Mouse (Mus musculus) ovary, adult 18-20 months (tissue): Measurements from ENCODE around the gene Prkag2.

Experiments
- DNase-seq: peaks from one replicate; pipeline ENCODE4 v3.0.0; 2022; ENCODE audit warnings: low spot score, mixed read lengths

Prkag2 gene

DNA sequence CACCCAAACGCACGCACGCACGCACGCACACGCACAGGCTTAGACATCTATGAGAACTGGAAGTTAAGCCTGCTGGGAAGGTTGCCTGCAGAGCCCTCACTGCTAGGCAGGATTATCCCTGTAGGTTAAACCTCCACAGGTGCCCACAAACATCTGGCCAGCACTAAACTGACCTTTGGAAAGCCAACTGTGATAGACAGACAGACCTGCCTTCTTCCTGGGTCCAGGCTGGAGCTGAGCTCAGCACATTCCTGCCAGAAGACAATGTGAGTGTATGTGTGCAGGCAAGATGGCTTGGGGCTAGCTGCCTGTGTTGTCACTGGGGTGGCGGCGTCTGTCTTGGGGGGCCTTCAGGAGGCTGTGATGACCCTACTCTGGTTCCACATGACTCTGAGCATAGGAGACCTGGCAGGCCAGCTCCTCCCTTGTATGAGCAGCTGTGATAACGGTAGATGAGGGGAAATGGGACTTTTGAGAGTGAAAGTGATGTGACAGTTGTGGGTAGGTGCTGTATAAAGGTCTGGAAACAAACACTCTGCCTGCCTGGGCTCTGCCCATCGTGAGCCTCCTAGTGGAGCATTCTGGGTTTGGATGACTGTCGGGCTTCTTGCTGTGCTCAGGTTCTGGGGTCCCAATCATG lies 131.1 kb downstream of the Prkag2 start:
- DNase-seq: no peak

DNA sequence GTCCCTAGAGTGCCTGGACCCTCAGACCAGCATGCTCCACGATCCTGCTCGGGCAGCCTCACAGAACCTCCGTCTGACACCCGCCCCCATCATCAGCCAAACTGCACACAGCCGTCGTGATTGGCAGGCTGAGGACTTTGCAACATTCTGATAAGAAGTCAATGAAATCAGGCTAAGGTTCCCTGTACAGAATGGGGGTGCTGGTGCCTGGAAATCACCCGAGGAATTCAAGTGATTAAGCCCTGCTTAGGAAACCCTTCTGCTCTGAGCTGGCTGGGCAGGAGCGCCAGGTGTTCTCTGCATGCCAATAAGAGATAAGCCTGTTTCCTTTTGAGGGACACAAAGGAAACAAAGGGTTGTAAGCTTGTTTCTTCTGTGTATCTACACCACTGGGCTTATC lies 131.7 kb downstream of the Prkag2 start:
- no peak for DNase-seq

DNA sequence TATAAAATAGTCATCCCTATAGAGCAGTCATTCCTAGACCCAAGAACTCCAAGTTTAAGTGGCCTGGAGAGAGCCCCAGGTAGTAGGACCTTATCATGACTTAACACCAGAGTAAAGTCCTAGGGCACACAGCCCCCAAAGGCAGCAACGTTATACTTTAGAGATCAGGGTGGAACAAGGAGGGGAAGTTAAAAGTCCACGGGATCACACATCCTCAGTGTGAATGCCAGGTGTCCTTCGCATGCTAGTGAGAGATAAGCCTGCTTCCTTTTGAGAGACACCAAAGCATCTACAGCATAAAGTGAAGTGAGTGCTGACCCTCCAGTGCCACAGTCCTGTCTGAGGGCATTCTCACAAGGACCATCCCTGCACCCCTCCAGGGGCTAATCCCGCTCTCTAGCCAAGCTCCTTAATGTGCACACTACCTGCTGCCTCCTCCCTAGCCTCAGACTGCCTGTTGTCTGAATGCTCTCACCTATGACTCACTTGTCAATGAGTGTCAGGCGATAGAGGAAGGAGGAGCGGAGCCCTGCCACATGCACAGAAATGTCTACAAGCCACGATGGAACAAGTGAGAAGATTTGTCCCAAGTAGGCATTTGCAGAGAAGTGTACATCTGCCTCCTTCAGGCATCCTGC lies 132.4 kb downstream of the Prkag2 start:
- DNase-seq: no peak

DNA sequence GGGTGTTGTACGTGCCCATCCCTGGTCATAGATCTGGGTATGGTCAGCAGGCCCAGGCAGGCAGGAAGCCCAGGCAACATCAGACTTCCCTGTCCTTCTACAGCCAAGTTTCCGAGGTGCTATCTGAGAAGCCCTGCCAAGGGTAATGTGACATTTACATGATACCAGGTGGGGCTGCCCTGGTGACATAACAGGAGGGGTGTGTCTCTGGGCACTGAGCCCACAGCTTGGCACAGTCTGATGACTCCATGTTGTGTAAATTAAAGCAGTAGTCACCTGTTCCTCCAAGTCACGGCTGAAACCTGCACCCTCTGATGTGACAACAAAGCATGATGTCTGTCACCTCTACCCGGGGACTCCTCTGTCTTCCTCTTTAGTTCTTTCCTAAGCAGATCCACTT lies 136.7 kb downstream of the Prkag2 start:
- DNase-seq: no peak

DNA sequence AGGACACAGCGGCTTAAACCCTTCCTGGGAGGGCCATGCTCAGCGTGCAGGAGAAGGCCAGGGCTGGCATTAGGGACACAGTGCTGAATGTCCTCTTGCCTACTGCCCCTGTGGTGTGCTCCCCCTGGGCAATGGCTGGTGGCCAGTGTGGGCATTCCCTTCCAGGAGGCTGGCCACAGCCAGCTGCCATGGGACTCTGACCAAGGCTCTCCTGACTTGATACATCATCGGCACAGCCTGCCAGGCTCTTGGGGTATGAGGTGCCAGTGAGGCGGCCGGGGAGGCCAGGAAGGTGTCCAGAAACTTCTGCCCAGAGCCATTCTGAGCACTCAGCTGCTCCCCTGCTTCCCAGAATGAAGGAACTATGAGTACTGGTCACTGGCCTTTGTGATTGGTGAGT lies 139.7 kb downstream of the Prkag2 start:
- DNase-seq: no peak

DNA sequence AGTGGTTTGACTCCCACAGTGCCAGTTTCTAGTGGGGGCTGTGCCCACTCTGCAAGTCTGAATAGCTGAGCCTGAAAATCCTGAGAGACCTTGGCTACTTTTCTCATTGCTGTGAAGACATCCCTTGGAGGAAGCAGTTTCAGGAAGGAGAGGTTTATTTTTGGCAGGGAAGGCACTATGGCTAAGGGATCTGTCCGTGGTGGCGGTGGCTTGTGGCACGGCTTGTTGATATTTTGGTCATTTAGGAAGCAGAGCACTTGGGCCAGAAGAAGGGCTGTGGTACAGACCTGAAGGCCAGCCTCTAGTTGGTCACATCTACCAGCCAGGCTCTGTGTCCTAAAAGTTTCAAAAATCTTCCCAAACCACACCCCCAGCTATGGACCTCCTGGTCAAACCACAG lies 140.7 kb downstream of the Prkag2 start:
- no peak for DNase-seq

DNA sequence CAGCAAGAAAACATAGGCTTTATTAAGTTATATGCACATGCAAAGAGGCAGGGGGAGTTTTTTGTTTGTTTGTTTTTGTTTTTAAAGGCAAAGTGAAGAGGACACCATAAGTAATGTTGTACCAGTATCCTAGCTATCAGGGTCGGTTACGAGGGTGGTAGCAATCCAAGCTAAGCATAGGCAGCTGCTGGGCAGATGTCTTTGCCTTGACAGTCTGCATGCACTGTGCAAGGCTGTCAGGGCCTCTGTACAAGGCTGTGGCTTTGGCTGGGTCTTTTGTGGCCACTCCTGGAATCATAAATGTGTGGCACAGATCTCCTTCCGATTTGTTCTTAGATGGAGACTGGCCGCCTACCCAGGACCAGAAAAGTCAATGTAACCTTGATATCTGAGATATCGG lies 141.8 kb downstream of the Prkag2 start:
- DNase-seq: no peak

DNA sequence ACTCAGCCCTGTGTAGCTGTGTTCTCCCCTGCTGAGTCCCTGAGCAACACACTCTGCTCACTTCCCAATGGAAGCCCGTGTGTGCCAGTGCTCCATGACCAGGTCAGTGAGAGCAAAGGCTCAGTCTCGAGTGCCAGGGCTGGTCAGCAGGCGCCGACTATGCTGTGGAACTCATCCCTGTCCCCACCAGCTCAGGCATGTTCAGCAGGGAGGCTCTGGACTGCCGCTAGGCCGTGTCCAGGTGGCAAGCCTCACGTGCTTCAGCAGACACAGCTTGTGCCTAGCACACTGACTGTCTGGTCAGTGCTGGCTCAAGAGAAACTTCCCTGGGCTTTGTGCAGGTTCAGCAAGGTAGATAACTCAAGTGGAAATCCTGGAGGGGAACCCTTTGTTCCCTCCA lies 143.6 kb downstream of the Prkag2 start:
- no peak for DNase-seq

DNA sequence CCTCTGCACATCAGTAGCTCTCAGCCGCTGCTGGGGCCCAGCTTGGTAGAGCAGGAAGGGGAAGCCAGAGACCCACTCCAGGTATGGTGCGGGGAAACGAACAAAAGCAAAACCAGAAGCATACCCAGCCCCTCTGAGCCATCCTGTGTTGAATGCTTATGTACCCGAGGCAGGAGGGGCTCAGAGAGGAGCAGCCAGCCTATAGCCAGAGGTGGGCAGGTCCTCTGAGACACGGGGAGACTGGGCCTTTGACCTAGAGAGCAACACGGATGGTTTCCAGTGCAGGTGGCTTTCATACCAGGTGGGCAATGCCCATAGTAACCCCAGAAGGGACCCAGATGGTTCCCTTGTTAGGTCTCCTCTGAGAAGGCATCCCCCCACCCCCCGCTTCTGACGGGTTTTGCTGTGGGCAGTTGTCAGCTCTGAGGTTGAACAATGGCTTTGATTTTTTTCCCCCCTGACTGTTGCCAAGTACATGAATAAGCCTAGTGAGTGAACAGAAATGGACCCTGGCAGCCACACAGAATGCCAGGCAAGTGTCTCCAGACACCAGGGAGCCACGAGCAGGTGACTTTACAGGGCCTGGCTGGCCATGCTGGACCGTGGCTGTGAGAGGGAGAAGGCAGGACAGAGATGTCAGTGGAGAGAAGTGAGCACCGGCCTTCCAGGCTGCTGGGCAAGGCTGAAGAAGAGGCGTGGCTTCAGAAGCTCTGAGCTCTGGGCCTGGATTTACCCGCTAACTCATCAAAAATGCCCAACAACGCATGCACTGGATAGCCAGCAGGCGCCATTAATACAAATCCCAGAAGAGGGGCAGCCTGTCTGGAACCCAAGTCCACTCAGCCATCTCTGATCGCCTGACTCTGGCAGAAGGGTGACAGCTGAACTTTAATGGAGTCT lies 147.3 kb downstream of the Prkag2 start:
- DNase-seq: no peak

DNA sequence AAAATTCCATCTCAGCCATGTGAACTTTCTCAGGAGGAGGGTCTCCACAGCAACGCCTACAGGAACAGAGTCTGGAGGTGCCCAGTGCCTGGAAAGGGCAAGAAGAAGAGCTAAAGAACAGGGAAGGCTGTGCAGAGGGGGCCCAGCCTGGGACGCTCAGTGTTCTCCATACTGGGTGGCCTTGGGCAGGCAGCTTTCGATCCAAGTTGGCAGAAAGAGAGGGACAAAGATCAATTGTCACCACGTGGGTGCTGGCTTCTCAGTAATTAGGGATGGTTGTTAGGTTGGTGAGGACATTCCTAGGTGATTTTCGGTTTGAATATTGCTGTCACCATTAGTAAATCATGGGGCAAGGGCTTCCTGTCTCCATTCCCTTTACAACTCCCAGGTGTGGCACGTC lies 148.2 kb downstream of the Prkag2 start:
- no peak for DNase-seq

DNA sequence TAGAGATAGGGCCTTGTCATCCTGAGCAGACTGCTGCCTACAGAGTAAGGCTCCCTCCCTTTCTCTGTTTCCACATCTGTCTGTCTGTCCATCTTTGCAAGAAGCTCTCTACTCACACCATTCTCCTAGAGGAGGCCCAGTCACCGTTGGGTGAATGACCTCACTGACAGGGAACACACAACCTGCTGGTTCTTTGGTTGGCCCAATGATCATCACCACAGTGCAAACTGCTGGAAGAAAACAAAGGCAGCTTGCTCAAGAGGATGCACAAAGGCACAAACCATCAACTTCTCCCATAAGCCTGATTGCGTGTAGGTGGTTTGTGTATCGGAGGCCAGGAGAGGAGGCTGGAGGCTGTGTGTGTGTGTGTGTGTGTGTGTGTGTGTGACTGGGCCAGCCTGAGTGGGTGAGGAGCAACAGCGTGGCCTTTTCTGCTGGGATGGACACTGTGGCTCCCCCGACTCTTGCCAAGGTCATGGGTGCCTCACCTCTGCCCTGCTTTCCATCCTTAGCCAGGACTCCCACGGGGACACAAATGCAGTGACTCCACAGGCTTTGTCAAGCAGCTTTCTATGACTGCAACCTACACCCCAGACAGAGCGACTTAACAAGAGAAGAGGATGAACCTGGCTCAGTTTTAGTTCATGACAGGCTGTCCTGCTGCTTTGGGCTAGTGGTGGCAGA lies 149.4 kb downstream of the Prkag2 start:
- no peak for DNase-seq

DNA sequence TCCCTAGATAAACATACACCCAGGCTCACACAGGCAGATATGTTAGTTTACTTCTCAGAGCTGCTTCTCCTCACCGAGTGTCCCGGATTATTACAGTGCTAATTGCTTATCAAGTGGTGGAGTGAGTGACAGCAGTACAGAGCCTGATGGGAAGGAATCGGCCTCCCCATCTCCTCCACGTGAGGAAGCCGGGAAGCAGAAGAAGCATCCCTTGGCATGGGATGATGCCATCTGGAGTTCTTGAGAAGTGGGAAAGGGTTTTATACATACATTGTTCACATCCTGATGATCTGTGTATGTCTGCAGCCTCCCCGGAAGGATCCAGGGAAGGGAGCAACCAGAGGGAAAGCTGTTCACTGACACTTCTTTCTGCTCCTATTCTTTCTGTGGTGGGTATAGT lies 150.4 kb downstream of the Prkag2 start:
- DNase-seq: no peak

DNA sequence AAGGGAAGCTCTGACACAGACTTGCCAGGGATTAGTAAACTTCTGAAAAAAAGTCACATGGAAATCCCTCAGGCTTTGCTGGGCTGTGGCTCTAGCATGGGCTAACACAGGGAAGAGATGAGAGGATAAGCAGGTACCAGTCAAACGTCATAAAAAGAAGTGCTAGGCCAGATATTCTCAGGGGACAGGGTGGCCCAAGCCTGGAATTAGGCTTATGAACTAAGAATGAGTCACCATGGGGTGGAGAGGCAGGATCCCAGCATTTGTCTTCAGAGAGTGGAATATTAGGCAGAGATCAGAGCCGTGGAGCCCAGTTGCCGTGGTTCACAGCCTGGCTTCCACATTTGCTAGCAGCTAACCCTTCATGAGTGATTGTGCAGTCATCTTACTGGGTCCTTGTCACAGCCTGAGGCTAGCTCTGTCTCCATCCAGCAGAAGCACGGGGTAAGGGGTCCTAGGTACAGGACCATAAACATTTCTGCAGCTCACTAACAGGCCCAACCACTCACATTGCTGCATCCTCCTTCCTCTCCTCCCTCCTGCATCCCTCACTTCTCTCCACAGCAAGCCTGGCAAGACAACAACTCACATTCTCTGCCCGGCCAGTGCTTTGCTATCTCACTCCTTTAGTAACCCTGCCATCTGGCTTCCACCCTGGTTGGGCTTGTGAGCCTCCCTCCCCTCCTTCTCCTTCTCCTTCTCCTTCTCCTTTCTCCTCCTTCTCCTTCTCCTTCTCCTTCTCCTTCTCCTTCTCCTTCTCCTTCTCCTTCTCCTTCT lies 162.2 kb downstream of the Prkag2 start:
- DNase-seq: no peak

DNA sequence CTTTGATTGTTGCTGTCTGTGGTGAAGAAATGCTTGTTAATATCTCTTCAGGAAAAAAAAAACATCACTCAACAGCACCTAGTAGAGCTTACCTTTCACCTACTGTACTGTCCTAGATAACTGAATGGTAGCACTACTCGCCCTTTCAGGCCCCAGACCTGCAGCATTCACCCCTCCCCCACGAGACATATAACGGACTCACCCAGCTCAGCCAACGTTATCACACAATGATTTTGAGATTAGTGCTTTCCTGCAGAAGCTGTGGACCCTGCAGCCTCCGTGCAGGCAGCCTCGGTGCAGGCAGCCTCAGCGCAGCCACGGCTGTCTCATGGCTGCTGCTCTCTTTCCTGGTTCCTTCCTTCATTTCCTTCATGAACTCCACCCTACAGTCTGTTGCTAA lies 164.0 kb downstream of the Prkag2 start:
- no peak for DNase-seq

DNA sequence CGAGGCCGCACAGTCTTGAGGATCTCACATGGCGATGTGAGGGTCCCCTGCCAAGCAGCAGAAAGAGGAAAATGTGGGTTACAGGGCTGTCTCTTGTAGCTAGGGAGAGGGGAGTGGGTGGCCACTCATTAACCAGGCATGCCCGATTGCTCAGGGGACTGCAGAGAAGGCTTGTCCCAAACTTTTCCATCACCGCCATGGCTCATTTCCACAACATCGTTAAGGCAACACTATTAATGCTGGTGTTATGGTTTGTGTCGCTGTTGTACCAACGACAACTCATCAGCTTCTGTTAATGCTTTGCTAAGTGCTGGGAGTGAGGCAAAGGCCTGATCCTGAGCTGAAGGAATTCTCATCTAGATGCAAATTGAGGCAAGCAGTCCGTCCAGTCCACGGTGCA lies 165.0 kb downstream of the Prkag2 start:
- no peak for DNase-seq

DNA sequence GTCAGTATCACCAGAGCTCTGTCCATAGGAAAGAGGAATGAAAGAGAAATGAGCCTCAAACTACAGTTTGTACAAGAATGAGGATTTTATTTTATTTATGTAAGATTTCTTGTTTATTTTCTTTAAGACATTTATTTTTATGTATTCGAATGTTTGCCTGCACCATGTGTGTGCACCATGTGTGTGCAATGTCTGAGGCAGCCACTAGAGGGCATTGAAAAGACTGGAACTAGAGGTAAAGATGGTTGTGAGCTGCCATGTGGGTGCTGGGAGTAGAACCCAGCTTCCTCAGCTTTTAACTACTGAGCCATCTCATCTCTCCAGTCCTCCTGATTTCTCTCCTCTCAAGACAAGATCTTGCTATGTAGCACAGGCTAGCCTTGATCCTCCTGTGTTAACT lies 166.7 kb downstream of the Prkag2 start:
- DNase-seq: no peak

DNA sequence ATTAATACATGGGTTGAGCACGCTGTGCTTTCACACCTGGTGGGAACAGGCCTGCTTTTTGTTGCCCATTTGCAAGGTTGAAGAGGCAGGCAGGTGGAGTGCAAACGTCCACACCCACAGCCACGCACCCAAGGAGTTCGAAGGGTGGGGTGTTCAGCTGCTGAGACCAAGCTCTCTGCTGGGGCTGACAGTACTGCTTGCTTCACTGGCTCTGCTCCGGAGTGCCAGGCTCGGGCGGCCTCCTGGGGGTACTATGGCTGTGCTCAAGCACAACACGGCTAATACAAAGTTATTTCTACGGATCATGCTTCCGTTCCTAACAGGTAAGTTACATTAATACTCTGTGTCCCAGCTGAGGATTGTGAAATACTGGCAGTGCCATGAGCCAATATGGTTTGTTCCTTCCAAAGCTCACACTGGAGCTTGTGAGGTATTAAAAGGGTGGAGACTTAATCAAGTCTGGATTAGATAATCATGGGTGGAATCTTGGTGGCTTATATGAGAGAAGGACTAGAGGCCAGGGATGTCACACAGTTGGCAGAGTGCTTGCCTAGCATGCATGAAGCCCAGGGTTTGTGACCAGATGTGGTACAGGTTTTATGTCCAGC lies 168.8 kb downstream of the Prkag2 start:
- DNase-seq: no peak

DNA sequence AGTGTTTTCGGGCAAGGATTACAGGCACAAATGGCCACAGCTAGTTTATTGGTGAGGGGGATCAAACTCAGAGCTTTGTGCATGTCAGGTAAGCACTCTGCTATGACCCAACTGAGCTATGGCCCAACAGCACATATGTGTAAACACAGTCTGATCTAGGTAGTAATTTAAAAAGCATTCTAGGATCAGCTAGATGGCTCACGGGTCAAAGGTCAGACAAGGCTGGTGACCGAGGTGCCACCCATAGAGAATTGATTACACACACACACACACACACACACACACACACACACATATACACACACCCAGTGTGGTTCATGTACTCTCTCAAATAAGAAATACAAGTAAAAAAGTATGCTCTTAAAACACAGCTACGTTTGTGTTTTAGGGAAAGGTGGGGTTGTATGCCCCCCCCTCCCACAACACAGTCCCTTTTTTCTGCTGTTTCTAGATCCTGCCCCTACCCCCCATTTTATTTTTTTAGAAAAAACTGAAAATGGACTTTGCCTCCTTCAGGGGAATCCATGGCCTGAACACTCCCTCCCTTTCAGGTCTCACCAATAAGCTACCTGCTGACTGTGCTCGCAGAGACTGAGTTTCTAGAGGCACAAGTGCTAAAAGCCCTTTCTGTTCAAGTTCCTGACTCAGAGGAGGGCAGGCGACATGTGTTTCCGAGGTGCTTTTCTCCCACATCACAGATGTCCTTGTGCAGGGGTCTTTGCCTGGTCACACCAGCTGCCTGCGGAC lies 169.4 kb downstream of the Prkag2 start:
- DNase-seq: no peak

DNA sequence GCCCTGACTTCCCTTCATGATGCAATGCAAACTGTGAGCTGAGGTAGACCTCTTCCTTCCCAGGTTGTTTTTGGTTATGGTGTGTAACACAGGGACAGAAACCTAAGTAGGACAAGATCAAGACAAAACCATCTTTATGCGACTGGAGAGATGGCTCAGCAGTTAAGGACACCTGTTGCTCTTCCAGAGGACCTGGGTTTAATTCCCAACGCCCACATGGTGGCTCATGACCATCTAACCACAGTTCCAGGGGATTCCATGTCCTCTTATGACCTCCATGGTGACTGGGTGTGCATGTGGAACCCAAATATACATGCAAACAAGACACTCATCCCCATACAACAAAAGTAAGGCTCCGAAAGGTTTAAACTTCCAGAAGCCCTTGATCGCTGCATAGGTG lies 171.6 kb downstream of the Prkag2 start:
- DNase-seq: no peak

DNA sequence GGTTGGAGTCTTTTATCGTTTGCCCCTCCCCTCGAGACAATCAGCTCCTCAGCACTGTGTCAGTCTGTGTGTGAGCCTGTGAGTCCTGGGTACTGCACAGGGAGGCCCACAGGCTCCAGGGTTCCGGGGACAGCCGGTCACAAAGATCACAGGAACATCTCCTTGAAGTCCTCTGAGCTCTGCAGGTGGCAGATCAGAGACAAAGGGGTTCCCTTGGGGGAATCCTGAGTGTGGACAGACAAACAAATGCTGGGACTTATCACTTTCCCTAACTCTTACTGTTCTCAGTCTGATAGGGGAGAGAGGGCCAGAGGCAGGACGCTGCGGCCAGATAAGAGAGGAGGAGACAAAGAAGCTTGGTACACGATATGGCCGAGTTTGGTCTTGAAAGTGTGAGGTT lies 172.7 kb downstream of the Prkag2 start:
- DNase-seq: no peak

DNA sequence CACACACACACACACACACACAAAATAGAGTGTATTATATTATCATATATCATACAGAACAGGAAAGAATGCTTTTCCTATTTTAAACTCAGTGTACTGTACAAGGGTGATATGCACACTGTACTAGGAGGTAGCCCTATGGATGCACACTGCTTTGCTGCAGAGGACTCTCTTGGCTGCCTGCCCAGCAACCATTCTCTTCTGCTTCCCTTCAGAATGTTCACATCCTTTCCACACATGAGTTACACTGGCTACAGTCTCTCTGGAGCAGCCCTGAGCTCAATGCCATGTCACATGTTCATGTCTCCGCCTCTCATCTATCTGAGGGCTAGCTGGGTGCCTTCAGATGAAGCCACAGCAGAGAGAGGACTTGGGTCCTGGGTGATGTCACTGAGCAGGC lies 181.3 kb downstream of the Prkag2 start:
- DNase-seq: no peak
